Mouse (Mus musculus) liver, embryonic 18 days (tissue): ENCODE data around the gene Trim14. TPM values are rescaled to one million over a fixed set of nuclear protein-coding genes. Genes with fewer than 3 reads are reported as not detected.

ENCODE experiments used
- polyA plus RNA-seq: library from polyadenylated mRNA; depleted of rRNA; stranded (reverse); fragments of >200 nt; gene quantifications from 2 replicates; pipeline ENCODE4 v1.2.3, GENCODE M21; 2012; rRNA removed

Gene Trim14
- 8.8 and 9.5 TPM in 2 replicates for polyA plus RNA-seq

GRCm38 (mm10) chr4:46535840-46536361, at the start of gene Trim14:
Gene Trim14, minus strand, starts transcription at chr4:46536141.

GRCm38 (mm10) chr4:46489028-46489925, 46.7 kb downstream of the Trim14 start, which contains the start of gene Nans:
Gene Nans, plus strand, starts transcription at chr4:46489248.

DNA sequence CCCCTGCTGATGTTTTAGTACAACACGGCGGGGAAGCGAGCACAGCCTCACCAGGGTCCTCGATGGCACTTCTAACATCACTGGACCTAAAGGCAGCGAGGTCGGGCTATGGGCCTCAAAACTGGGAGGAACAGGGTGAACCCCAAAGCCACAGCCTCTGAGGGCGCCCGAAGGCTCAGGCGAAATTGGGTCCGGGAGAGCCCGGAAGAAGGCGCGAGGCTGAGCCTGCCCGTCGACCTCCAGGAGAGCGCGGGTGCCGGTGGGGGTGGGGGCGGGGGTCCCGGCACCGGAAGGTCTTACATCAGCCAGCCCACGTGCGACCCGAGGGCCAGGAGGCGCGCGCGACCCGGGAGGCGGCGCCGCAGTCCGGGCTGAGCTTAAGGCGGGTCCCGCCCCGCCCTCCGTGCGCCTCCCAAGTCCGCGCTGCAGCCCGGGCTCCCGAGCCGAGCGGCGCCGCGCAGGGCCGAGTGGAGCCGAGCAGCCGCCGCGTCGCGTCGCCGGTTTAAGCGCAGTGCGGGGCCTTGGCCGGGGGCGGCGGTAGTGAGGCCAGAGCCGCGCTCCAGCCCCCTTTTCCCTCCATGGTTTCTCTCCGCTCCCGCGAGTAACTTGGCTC, 85.3 kb downstream of the Trim14 start, which contains the start of gene Anp32b:
Gene Anp32b, plus strand, starts transcription at position 384 of the 613 bp plus-strand sequence.

Other genes starting within 250 kb of the Trim14 start
- 0.02 and 0.03 TPM in 2 replicates for gene Foxe1, start 192.5 kb downstream of the Trim14 start, polyA plus RNA-seq
- 7.2 and 8.3 TPM in 2 replicates for gene Trmo, start 146.7 kb downstream of the Trim14 start, polyA plus RNA-seq
- 103 and 104 TPM in 2 replicates for gene Hemgn, start 122.6 kb downstream of the Trim14 start, polyA plus RNA-seq
- 52.5 and 69.8 TPM in 2 replicates for gene Anp32b, start 85.2 kb downstream of the Trim14 start, polyA plus RNA-seq
- gene Nans, start 46.9 kb downstream of the Trim14 start, polyA plus RNA-seq, result 25.5 and 25.8 TPM in 2 replicates
- 2.8 and 3.0 TPM in 2 replicates for gene Coro2a, start 66.1 kb upstream of the Trim14 start, polyA plus RNA-seq
- 1.0 and 1.5 TPM in 2 replicates for gene Tbc1d2, start 114.1 kb upstream of the Trim14 start, polyA plus RNA-seq